Mouse (Mus musculus) C2C12 (cell line): ENCODE data around the gene Actn1. TPM values are rescaled to one million over a fixed set of nuclear protein-coding genes. Genes with fewer than 3 reads are reported as not detected.

Experiments used
- H3K27me3 ChIP-seq: one replicate; pipeline ENCODE4 v1.6.1; 2011; ENCODE audit not compliant: control insufficient read depth, insufficient read depth, insufficient read length
- H3K36me3 ChIP-seq: one replicate; pipeline ENCODE4 v1.6.1; 2011; ENCODE audit not compliant: control insufficient read depth, insufficient read depth
- H3K4me3 ChIP-seq: one replicate; pipeline ENCODE4 v1.5.1; 2011; ENCODE audit warnings: mild to moderate bottlenecking, control low read depth; ENCODE audit not compliant: poor library complexity, insufficient read depth, severe bottlenecking
- H3K79me2 ChIP-seq: one replicate; pipeline ENCODE4 v1.6.1; 2011; ENCODE audit not compliant: control insufficient read depth, insufficient read depth
- H3K79me3 ChIP-seq: one replicate; pipeline ENCODE4 v1.6.1; 2011; ENCODE audit warnings: low read depth, control low read depth
- H3ac ChIP-seq: one replicate; pipeline ENCODE3; 2011; ENCODE audit warnings: low read depth; ENCODE audit not compliant: control insufficient read depth, insufficient read length
- CEBPB ChIP-seq: IDR thresholded peaks from one replicate; pipeline ENCODE4 v1.6.1; 2011; ENCODE audit warnings: low read depth, mild to moderate bottlenecking, control low read depth, moderate library complexity
- CTCF ChIP-seq: IDR thresholded peaks from one replicate; pipeline ENCODE4 v1.5.1; 2011; ENCODE audit not compliant: control insufficient read depth, insufficient read depth, insufficient read length
- FOSL1 ChIP-seq: IDR thresholded peaks from one replicate; pipeline ENCODE4 v1.8.0; 2011; ENCODE audit warnings: mild to moderate bottlenecking, low read length; ENCODE audit not compliant: poor library complexity, insufficient read depth, severe bottlenecking
- MAX ChIP-seq: IDR thresholded peaks from one replicate; pipeline ENCODE4 v1.6.1; 2011; ENCODE audit warnings: mild to moderate bottlenecking, control low read depth
- MYOD1 ChIP-seq: IDR thresholded peaks from one replicate; pipeline ENCODE4 v1.6.1; 2011; ENCODE audit warnings: low read depth; ENCODE audit not compliant: control insufficient read depth, insufficient read length
- MYOG ChIP-seq: IDR thresholded peaks from one replicate; pipeline ENCODE4 v1.6.1; 2011; ENCODE audit not compliant: control insufficient read depth, insufficient read length; ENCODE audit errors: extremely low read depth
- USF1 ChIP-seq: IDR thresholded peaks from one replicate; pipeline ENCODE4 v1.6.1; 2011; ENCODE audit warnings: low read depth, mild to moderate bottlenecking, control low read depth, moderate library complexity
- polyA plus RNA-seq: library from polyadenylated mRNA; unstranded; fragments of >200 nt; fragmentation: generic; extraction: Trizol; gene quantifications from one replicate; pipeline ENCODE4 v1.2.1, GENCODE M21; 2012; ENCODE audit warnings: missing spikeins

Gene Actn1
- polyA plus RNA-seq, 1 experiment: 301 TPM

- H3K79me2 ChIP-seq: peaks cover 100% of the 10 kb centered on the region
- peaks cover 84% of the 10 kb centered on the region for H3K79me3 ChIP-seq
- peak overlapping the region; percentile 31 for H3ac ChIP-seq
- no peaks in the 10 kb centered on the region for H3K27me3 ChIP-seq
- peaks cover 38% of the 10 kb centered on the region for H3K36me3 ChIP-seq
- H3K4me3 ChIP-seq: no peak overlapping the region
- TF ChIP-seq CTCF (no peak), MAX (no peak), USF1 (no peak), CEBPB (peak; percentile 21), FOSL1 (peak; percentile 17)
These were observed 31.0 kb downstream of the Actn1 start for GRCm38 (mm10) chr12:80229010-80229800.

DNA sequence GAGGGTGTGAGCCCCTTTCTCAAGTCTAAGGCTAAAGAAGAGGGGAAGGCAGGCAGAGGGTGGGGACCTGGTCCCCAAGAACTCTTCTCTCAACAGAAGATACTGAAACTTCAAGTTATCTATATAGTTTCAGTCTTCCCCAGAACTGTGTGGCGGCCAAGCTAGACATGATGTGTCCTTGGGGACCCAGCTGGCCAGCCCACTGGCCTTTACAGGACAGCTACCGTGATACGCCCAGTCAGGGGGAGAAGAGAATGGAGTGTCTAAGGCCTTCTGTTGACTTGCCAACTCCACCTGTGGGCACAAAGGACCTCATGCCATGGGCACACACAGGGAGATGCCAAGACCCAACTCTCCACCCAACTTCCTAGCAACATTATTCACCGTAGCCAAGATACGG lies 31.8 kb downstream of the Actn1 start:
- no peaks in the 10 kb centered on the region for H3K27me3 ChIP-seq
- peaks cover 84% of the 10 kb centered on the region for H3K79me3 ChIP-seq
- no peak overlapping the region for H3K4me3 ChIP-seq
- peaks cover 34% of the 10 kb centered on the region for H3K36me3 ChIP-seq
- H3ac ChIP-seq: peak overlapping the region; percentile 20
- TF ChIP-seq FOSL1: no peak
- TF ChIP-seq MYOD1: no peak
- TF ChIP-seq CEBPB: no peak
- no peak for TF ChIP-seq CTCF
- TF ChIP-seq MYOG: no peak
- no peak for TF ChIP-seq USF1
- TF ChIP-seq MAX: no peak
- peaks cover 100% of the 10 kb centered on the region for H3K79me2 ChIP-seq

- peaks cover 32% of the 10 kb centered on the region for H3K36me3 ChIP-seq
These were observed 32.3 kb downstream of the Actn1 start for GRCm38 (mm10) chr12:80227835-80228234.

DNA sequence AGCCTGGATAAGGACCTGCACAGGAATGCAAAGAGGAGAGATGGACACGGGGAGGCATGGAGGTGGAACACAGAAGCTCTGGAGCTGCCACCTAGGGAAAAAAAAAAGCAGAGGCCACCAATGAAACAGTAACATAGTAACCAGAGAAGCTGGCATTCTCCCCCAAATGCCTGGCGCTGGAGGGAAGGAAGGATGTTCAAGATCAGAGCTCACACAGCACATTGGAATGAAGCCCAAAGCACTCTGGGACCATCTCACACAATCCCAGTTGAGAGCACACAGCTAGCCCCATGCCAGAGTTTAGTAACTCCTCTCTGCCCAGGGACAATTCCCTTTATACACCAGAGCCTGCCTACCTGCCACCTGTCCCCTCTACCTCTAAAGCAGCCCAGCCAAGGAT lies 34.1 kb downstream of the Actn1 start:
- H3K79me3 ChIP-seq: peaks cover 85% of the 10 kb centered on the region
- no peak for TF ChIP-seq USF1
- no peak for TF ChIP-seq MYOG
- no peak for TF ChIP-seq FOSL1
- no peak for TF ChIP-seq CTCF
- no peak for TF ChIP-seq MAX
- TF ChIP-seq MYOD1: no peak
- TF ChIP-seq CEBPB: no peak
- H3K36me3 ChIP-seq: peaks cover 48% of the 10 kb centered on the region
- no peak overlapping the region for H3K4me3 ChIP-seq
- H3K79me2 ChIP-seq: peaks cover 100% of the 10 kb centered on the region
- H3K27me3 ChIP-seq: no peaks in the 10 kb centered on the region
- no peak overlapping the region for H3ac ChIP-seq

More at GRCm38 (mm10) chr12:80227835-80228234, 32.3 kb downstream of the Actn1 start:
- Histone ChIP-seq H3ac (no peak overlapping the region), H3K79me3 (peaks cover 85% of the 10 kb centered on the region), H3K4me3 (no peak overlapping the region), H3K27me3 (no peaks in the 10 kb centered on the region), H3K79me2 (peaks cover 100% of the 10 kb centered on the region)
- TF ChIP-seq MAX (no peak), FOSL1 (no peak), MYOD1 (no peak), USF1 (no peak), CTCF (no peak), CEBPB (no peak), MYOG (no peak)

GRCm38 (mm10) chr12:80224241-80224731 lies 35.9 kb downstream of the Actn1 start:
- Histone ChIP-seq H3K79me3 (peaks cover 88% of the 10 kb centered on the region), H3K36me3 (peaks cover 54% of the 10 kb centered on the region), H3K27me3 (no peaks in the 10 kb centered on the region), H3K4me3 (no peak overlapping the region), H3K79me2 (peaks cover 99% of the 10 kb centered on the region), H3ac (no peak overlapping the region)
- no peak for TF ChIP-seq MYOG
- TF ChIP-seq USF1: no peak
- TF ChIP-seq CEBPB: no peak
- TF ChIP-seq FOSL1: no peak
- TF ChIP-seq MAX: no peak
- no peak for TF ChIP-seq MYOD1
- TF ChIP-seq CTCF: no peak

DNA sequence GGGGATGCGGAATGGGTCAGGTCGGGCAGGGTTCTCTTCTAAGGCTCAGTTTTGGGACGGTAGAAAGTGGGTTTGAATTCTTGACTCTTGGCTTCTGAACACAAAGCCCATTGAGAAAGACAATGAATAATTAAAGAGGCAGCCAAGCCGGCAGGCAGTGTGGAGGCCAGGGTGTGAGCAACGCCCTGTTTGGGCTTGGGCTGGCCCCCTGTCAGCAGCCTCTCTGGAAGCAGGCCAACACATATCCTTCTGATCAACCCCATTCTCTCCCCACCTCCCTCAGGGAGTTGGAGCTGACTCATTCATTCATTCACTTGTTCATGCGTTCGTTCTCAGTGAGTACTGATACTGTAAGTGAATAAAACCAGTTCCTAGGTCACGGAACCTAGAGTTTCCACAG lies 36.7 kb downstream of the Actn1 start:
- Histone ChIP-seq H3K79me2 (peaks cover 99% of the 10 kb centered on the region), H3K4me3 (no peak overlapping the region), H3ac (peak overlapping the region; percentile 6), H3K27me3 (no peaks in the 10 kb centered on the region), H3K36me3 (peaks cover 58% of the 10 kb centered on the region), H3K79me3 (peaks cover 93% of the 10 kb centered on the region)
- TF ChIP-seq CEBPB (no peak), CTCF (no peak), MYOD1 (no peak), FOSL1 (no peak), USF1 (no peak), MYOG (no peak), MAX (peak; percentile 12)
